ENCODE assay signal across 20 mouse cellular contexts in genomic region chr7:142646676-142647075, GRCm38 (mm10). TPM values are rescaled to one million over a fixed set of nuclear protein-coding genes. Genes with fewer than 3 reads are reported as not detected.
DNase-seq lines count a peak whose midpoint lies in the region; ATAC-seq lines count a peak whose summit lies in the region.
"Had no signal": no experiment of that assay in that cellular context is flagged by ENCODE, and none has a peak within 500 bp of the region (broad histone marks: within the 10 kb centered on the region; RNA-seq: fewer than 3 reads in every experiment).

No protein-coding gene starts in this region.

- H3K4me2 ChIP-seq in heart, embryonic 13.5 days: no peak overlapping the region
- H3K4me2 ChIP-seq in heart, embryonic 11.5 days: no peak overlapping the region
- no peak overlapping the region for H3K4me2 ChIP-seq in embryonic facial prominence, embryonic 13.5 days
- H3K4me2 ChIP-seq: liver, embryonic 15.5 days; neural tube, embryonic 12.5 days had no signal

- peak; percentile 63 for DNase-seq in NIH3T3 (ENCODE audit: low read depth)
- DNase-seq in retina, postnatal 1 day: peak; percentile 30
- no peak for DNase-seq in cerebellum, adult 9-10 months
- DNase-seq in c-Kit-positive CD71-positive TER-119-positive erythroid progenitor cells, embryonic 14.5 days (ENCODE audit: low spot score): no peak
- DNase-seq: B cell, adult 2 months; cerebellum, adult 9-11 months; gastrocnemius, postnatal 25 days; kidney, adult 8-10 months; lung, postnatal 14 days; right cerebral cortex, postnatal 14 days; thymus, postnatal 36 days had no signal

- H3K9me3 ChIP-seq in heart, embryonic 13.5 days: peaks cover 5% of the 10 kb centered on the region; the same call in 1 of the 2 replicates
- no peaks in the 10 kb centered on the region for H3K9me3 ChIP-seq in heart, embryonic 11.5 days (replicated peaks; ENCODE audit: control insufficient read depth, low read length)
- no peaks in the 10 kb centered on the region for H3K9me3 ChIP-seq in embryonic facial prominence, embryonic 13.5 days
- H3K9me3 ChIP-seq: liver, embryonic 15.5 days; neural tube, embryonic 12.5 days had no signal

- H3K27ac ChIP-seq in heart, embryonic 13.5 days (replicated peaks): peak overlapping the region; percentile 87
- H3K27ac ChIP-seq in heart, embryonic 11.5 days (ENCODE audit: low read depth, low read length): no peak overlapping the region
- peak overlapping the region; percentile 80 for H3K27ac ChIP-seq in embryonic facial prominence, embryonic 13.5 days
- H3K27ac ChIP-seq: hindbrain, embryonic 10.5 days; liver, embryonic 15.5 days; neural tube, embryonic 12.5 days had no signal

- 57% methylated on average over 6 of the region's 6 CpGs for WGBS in heart, embryonic 13.5 days
- WGBS in heart, embryonic 11.5 days (ENCODE audit: insufficient replicate concordance): 48% methylated on average over 6 of the region's 6 CpGs
- WGBS in embryonic facial prominence, embryonic 13.5 days: 24% methylated on average over 6 of the region's 6 CpGs

- no peak overlapping the region for H3K4me3 ChIP-seq in heart, embryonic 13.5 days
- H3K4me3 ChIP-seq in heart, embryonic 11.5 days (ENCODE audit: low read depth, low read length): no peak overlapping the region
- H3K4me3 ChIP-seq in embryonic facial prominence, embryonic 13.5 days: no peak overlapping the region
- H3K4me3 ChIP-seq: hindbrain, embryonic 10.5 days; liver, embryonic 15.5 days; megakaryocyte, embryonic 14.5 days; neural tube, embryonic 12.5 days had no signal

- H3K9ac ChIP-seq in heart, embryonic 13.5 days: no peak overlapping the region
- H3K9ac ChIP-seq in heart, embryonic 11.5 days (ENCODE audit: low read depth, low read length): no peak overlapping the region
- no peak overlapping the region for H3K9ac ChIP-seq in embryonic facial prominence, embryonic 13.5 days
- H3K9ac ChIP-seq: liver, embryonic 15.5 days; neural tube, embryonic 12.5 days had no signal

- H3K27me3 ChIP-seq in heart, embryonic 13.5 days (replicated peaks): no peaks in the 10 kb centered on the region; the same call in 1 of the 2 replicates
- no peaks in the 10 kb centered on the region for H3K27me3 ChIP-seq in heart, embryonic 11.5 days (ENCODE audit: control insufficient read depth, insufficient read depth, low read length)
- H3K27me3 ChIP-seq in embryonic facial prominence, embryonic 13.5 days: peaks cover 3% of the 10 kb centered on the region; the same call in 1 of the 2 replicates
- H3K27me3 ChIP-seq: neural tube, embryonic 12.5 days had no signal

- H3K4me1 ChIP-seq in heart, embryonic 13.5 days: peaks cover 33% of the 10 kb centered on the region
- peaks cover 14% of the 10 kb centered on the region for H3K4me1 ChIP-seq in heart, embryonic 11.5 days (ENCODE audit: control insufficient read depth, insufficient read depth, low read length)
- peaks cover 26% of the 10 kb centered on the region for H3K4me1 ChIP-seq in embryonic facial prominence, embryonic 13.5 days
- H3K4me1 ChIP-seq: megakaryocyte, embryonic 14.5 days; neural tube, embryonic 12.5 days had no signal

- peaks cover 10% of the 10 kb centered on the region for H3K36me3 ChIP-seq in heart, embryonic 13.5 days
- H3K36me3 ChIP-seq in heart, embryonic 11.5 days (ENCODE audit: control insufficient read depth, insufficient read depth, low read length): peaks cover 3% of the 10 kb centered on the region; the same call in 1 of the 2 replicates
- H3K36me3 ChIP-seq in embryonic facial prominence, embryonic 13.5 days: peaks cover 11% of the 10 kb centered on the region; the same call in 1 of the 2 replicates
- H3K36me3 ChIP-seq: hindbrain, embryonic 10.5 days; liver, embryonic 15.5 days; neural tube, embryonic 12.5 days had no signal

- no peak for ATAC-seq in heart, embryonic 13.5 days (ENCODE audit: extremely low read depth, insufficient number of reproducible peaks, low FRiP score, low TSS enrichment)
- ATAC-seq in heart, embryonic 11.5 days (replicated peaks; ENCODE audit: insufficient number of reproducible peaks, low FRiP score, low TSS enrichment): no peak
- 0 out of 2 replicates have a peak, but pooled peaks have one; percentile 18 for ATAC-seq in embryonic facial prominence, embryonic 13.5 days (ENCODE audit: insufficient number of reproducible peaks, insufficient read depth, low FRiP score, low TSS enrichment, low read depth)
- ATAC-seq: inflammation-experienced regulatory T-cells, adult 6 months had no signal

RNA-seq across cellular contexts. Expression of gene Igf2, which starts 19.9 kb away (rescaled TPM):
- polyA plus RNA-seq in heart, embryonic 13.5 days (2015; fragmentation: Nextera tagmentation; extraction: Ambion mirVana): 1,357 and 1,430 TPM in 2 replicates
- polyA plus RNA-seq in heart, embryonic 11.5 days (2014; fragmentation: Nextera tagmentation; extraction: Ambion mirVana): 1,098 and 1,138 TPM in 2 replicates
- polyA plus RNA-seq in embryonic facial prominence, embryonic 13.5 days (2015; fragmentation: Nextera tagmentation; extraction: Ambion mirVana): 634 and 679 TPM in 2 replicates

RNA-seq across cellular contexts. Expression of gene Gm49394, which starts 23.1 kb away (rescaled TPM):
- 0.04 and 0.05 TPM in 2 replicates for polyA plus RNA-seq in heart, embryonic 13.5 days (2015; fragmentation: Nextera tagmentation; extraction: Ambion mirVana)
- 0.16 and 0.37 TPM in 2 replicates for polyA plus RNA-seq in heart, embryonic 11.5 days (2014; fragmentation: Nextera tagmentation; extraction: Ambion mirVana)
- polyA plus RNA-seq in embryonic facial prominence, embryonic 13.5 days (2015; fragmentation: Nextera tagmentation; extraction: Ambion mirVana): 0.10 TPM in 1 of 2 replicates, not detected in the other
- polyA plus RNA-seq: hindbrain, embryonic 10.5 days; inflammation-experienced regulatory T-cells, adult 6 months; large intestine, adult 2 months; liver, embryonic 15.5 days; neural tube, embryonic 12.5 days had no signal

Comparison
In these comparisons a context has a peak if more than half of its experiments do, and no peak if none do; other contexts are left out.
1. DNase-seq: peak in NIH3T3 (single experiment) and retina, postnatal 1 day (single experiment); none in cerebellum, adult 9-10 months (single experiment) and c-Kit-positive CD71-positive TER-119-positive erythroid progenitor cells, embryonic 14.5 days (single experiment).